Mouse (Mus musculus) hindbrain, embryonic 11.5 days (tissue): ENCODE results near the gene Maged1. TPM values are rescaled to one million over a fixed set of nuclear protein-coding genes. Genes with fewer than 3 reads are reported as not detected.

Experiments used
- ATAC-seq: fragments of 200-750 bp; cut with Nextera tagmentation; 2 replicates; pipeline ENCODE4 v1.8.0; 2017; ENCODE audit warnings: mild to moderate bottlenecking, moderate TSS enrichment, moderate library complexity; ENCODE audit not compliant: low FRiP score
- DNase-seq: peaks from one replicate; pipeline ENCODE4 v3.0.0-alpha.2; 2015; ENCODE audit warnings: low spot score
- H3K27ac ChIP-seq: fragments of 300-500 bp; sonication (generic); 2 replicates; pipeline ENCODE4 v1.5.1; 2014; ENCODE audit warnings: mild to moderate bottlenecking, low read depth, low read length
- H3K27me3 ChIP-seq: fragments of 300-500 bp; sonication (generic); 2 replicates; pipeline ENCODE4 v1.6.1; 2014; ENCODE audit warnings: mild to moderate bottlenecking, low read length, moderate library complexity, mixed read lengths; ENCODE audit not compliant: control insufficient read depth, insufficient read depth
- H3K36me3 ChIP-seq: fragments of 300-500 bp; sonication (generic); 2 replicates; pipeline ENCODE4 v1.6.1; 2014; ENCODE audit warnings: mild to moderate bottlenecking, low read length, moderate library complexity, mixed read lengths; ENCODE audit not compliant: control insufficient read depth, insufficient read depth
- H3K4me1 ChIP-seq: fragments of 300-500 bp; sonication (generic); replicated peaks from 2 replicates; pipeline ENCODE4 v1.6.1; 2014; ENCODE audit warnings: low read length, mixed read lengths; ENCODE audit not compliant: control insufficient read depth, insufficient read depth
- H3K4me2 ChIP-seq: fragments of 300-500 bp; sonication (generic); replicated peaks from 2 replicates; pipeline ENCODE4 v1.6.1; 2014; ENCODE audit warnings: mild to moderate bottlenecking, low read depth, low read length
- H3K4me3 ChIP-seq: fragments of 300-500 bp; sonication (generic); 2 replicates; pipeline ENCODE4 v1.5.1; 2014; ENCODE audit warnings: low read depth, low read length
- H3K9ac ChIP-seq: fragments of 300-500 bp; sonication (generic); 2 replicates; pipeline ENCODE4 v1.6.1; 2014; ENCODE audit warnings: low read depth, low read length
- H3K9me3 ChIP-seq: fragments of 300-500 bp; sonication (generic); 2 replicates; pipeline ENCODE4 v1.6.1; 2016; ENCODE audit warnings: low read length; ENCODE audit not compliant: control insufficient read depth
- WGBS: fragments of 180-500 bp; shearing (Covaris S2); extraction: QIAGEN DNeasy Blood & Tissue Kit; methylation state at CpG from one replicate; pipeline ENCODE4 v1.1.7; 2014; 5-methylcytosine and 5-hydroxymethylcytosine counted together
- polyA plus RNA-seq: library from polyadenylated mRNA; unstranded; fragments of >200 nt; fragmentation: Nextera tagmentation; extraction: Ambion mirVana; gene quantifications from 2 replicates; pipeline ENCODE4 v1.2.1, GENCODE M21; 2014

The Maged1 gene
- polyA plus RNA-seq, result 842 and 887 TPM in 2 replicates

- H3K9me3 ChIP-seq, result no peaks in the 10 kb centered on the region
- H3K27me3 ChIP-seq, result no peaks in the 10 kb centered on the region; the same call in 1 of the 2 replicates
- WGBS, result 9% methylated on average over 26 of the region's 32 CpGs
These were observed at the start of gene Maged1 for GRCm38 (mm10) chrX:94541918-94542355. TSS of gene Maged1 (minus strand) at chrX:94542143.

GRCm38 (mm10) chrX:94580251-94580650 is 38.3 kb upstream of the Maged1 start:
- 86% methylated on average over 1 of the region's 1 CpGs for WGBS
- DNase-seq, result no peak
- Histone ChIP-seq H3K9ac (no peak overlapping the region), H3K27ac (no peak overlapping the region), H3K4me3 (no peak overlapping the region), H3K4me1 (no peaks in the 10 kb centered on the region), H3K4me2 (no peak overlapping the region), H3K27me3 (no peaks in the 10 kb centered on the region), H3K36me3 (no peaks in the 10 kb centered on the region), H3K9me3 (no peaks in the 10 kb centered on the region)
- no peak for ATAC-seq

More at GRCm38 (mm10) chrX:94541918-94542355, at the start of gene Maged1:
- H3K36me3 ChIP-seq, result no peaks in the 10 kb centered on the region; the same call in 1 of the 2 replicates
- peak within 1 kb of the TSS; percentile 84 for H3K9ac ChIP-seq
- DNase-seq (peak; percentile 90), ATAC-seq (peak; percentile 88)
- H3K4me1 ChIP-seq, result no peaks in the 10 kb centered on the region
- H3K4me3 ChIP-seq, result peak within 1 kb of the TSS; percentile 62
- peak within 1 kb of the TSS; percentile 85 for H3K27ac ChIP-seq
- peak within 1 kb of the TSS; percentile 44 for H3K4me2 ChIP-seq

- H3K4me3 ChIP-seq, result no peak overlapping the region
- no peaks in the 10 kb centered on the region for H3K36me3 ChIP-seq
- no peak overlapping the region for H3K4me2 ChIP-seq
- ATAC-seq (no peak), DNase-seq (no peak)
- H3K9me3 ChIP-seq, result no peaks in the 10 kb centered on the region
- H3K27ac ChIP-seq, result no peak overlapping the region
- H3K4me1 ChIP-seq, result no peaks in the 10 kb centered on the region
- no peaks in the 10 kb centered on the region for H3K27me3 ChIP-seq
- 72% methylated on average over 2 of the region's 2 CpGs for WGBS
- no peak overlapping the region for H3K9ac ChIP-seq
These were observed 22.8 kb upstream of the Maged1 start for GRCm38 (mm10) chrX:94564694-94565093.

GRCm38 (mm10) chrX:94562392-94562791 is 20.4 kb upstream of the Maged1 start:
- Histone ChIP-seq H3K27ac (no peak overlapping the region), H3K4me3 (no peak overlapping the region), H3K36me3 (no peaks in the 10 kb centered on the region), H3K9ac (no peak overlapping the region), H3K4me1 (no peaks in the 10 kb centered on the region), H3K4me2 (no peak overlapping the region), H3K27me3 (no peaks in the 10 kb centered on the region), H3K9me3 (no peaks in the 10 kb centered on the region)
- 43% methylated on average over 5 of the region's 5 CpGs for WGBS
- no peak for ATAC-seq
- no peak for DNase-seq

- Histone ChIP-seq H3K9me3 (no peaks in the 10 kb centered on the region), H3K27me3 (no peaks in the 10 kb centered on the region), H3K27ac (no peak overlapping the region), H3K4me1 (no peaks in the 10 kb centered on the region), H3K4me2 (no peak overlapping the region), H3K9ac (no peak overlapping the region), H3K4me3 (no peak overlapping the region), H3K36me3 (no peaks in the 10 kb centered on the region)
- 59% methylated on average over 3 of the region's 3 CpGs for WGBS
- DNase-seq, result no peak
- no peak for ATAC-seq
These were observed 6.3 kb upstream of the Maged1 start for GRCm38 (mm10) chrX:94548227-94548626.

- Histone ChIP-seq H3K27ac (no peak overlapping the region), H3K4me1 (no peaks in the 10 kb centered on the region), H3K4me3 (no peak overlapping the region), H3K27me3 (no peaks in the 10 kb centered on the region; the same call in 1 of the 2 replicates), H3K9me3 (no peaks in the 10 kb centered on the region), H3K4me2 (no peak overlapping the region), H3K9ac (no peak overlapping the region), H3K36me3 (no peaks in the 10 kb centered on the region)
- ATAC-seq (no peak), DNase-seq (no peak)
- WGBS, result 91% methylated on average over 3 of the region's 3 CpGs
These were observed 4.0 kb upstream of the Maged1 start for GRCm38 (mm10) chrX:94545941-94546340.

GRCm38 (mm10) chrX:94544923-94545322 is 3.0 kb upstream of the Maged1 start:
- H3K9ac ChIP-seq, result no peak overlapping the region
- H3K27me3 ChIP-seq, result no peaks in the 10 kb centered on the region; the same call in 1 of the 2 replicates
- no peaks in the 10 kb centered on the region for H3K4me1 ChIP-seq
- WGBS, result 21% methylated on average over 1 of the region's 1 CpGs
- H3K4me2 ChIP-seq, result no peak overlapping the region
- no peaks in the 10 kb centered on the region; the same call in 1 of the 2 replicates for H3K36me3 ChIP-seq
- DNase-seq (peak; percentile 61), ATAC-seq (no peak)
- H3K4me3 ChIP-seq, result no peak overlapping the region
- no peaks in the 10 kb centered on the region for H3K9me3 ChIP-seq
- H3K27ac ChIP-seq, result no peak overlapping the region

GRCm38 (mm10) chrX:94542536-94542935 is 593 bp upstream of the Maged1 start:
- Histone ChIP-seq H3K4me2 (peak overlapping the region; percentile 44), H3K4me1 (no peaks in the 10 kb centered on the region), H3K9me3 (no peaks in the 10 kb centered on the region), H3K36me3 (no peaks in the 10 kb centered on the region; the same call in 1 of the 2 replicates), H3K27ac (peak overlapping the region; percentile 85), H3K9ac (peak overlapping the region; percentile 52), H3K27me3 (no peaks in the 10 kb centered on the region; the same call in 1 of the 2 replicates), H3K4me3 (peak overlapping the region; percentile 24)
- no peak for DNase-seq
- WGBS, result 23% methylated on average over 9 of the region's 9 CpGs
- ATAC-seq, result no peak

GRCm38 (mm10) chrX:94541206-94541605 is 737 bp downstream of the Maged1 start:
- Histone ChIP-seq H3K4me3 (peak overlapping the region; percentile 62), H3K27me3 (no peaks in the 10 kb centered on the region; the same call in 1 of the 2 replicates), H3K36me3 (no peaks in the 10 kb centered on the region; the same call in 1 of the 2 replicates), H3K4me1 (no peaks in the 10 kb centered on the region), H3K9me3 (no peaks in the 10 kb centered on the region), H3K4me2 (peak overlapping the region; percentile 39), H3K27ac (peak overlapping the region; percentile 81), H3K9ac (peak overlapping the region; percentile 84)
- 17% methylated on average over 18 of the region's 25 CpGs for WGBS
- DNase-seq (peak; percentile 30), ATAC-seq (peak; percentile 1; the same call in 1 of the 2 replicates)
